Comparison of ENCODE assay signal across 23 mouse cellular contexts in the genomic region with DNA sequence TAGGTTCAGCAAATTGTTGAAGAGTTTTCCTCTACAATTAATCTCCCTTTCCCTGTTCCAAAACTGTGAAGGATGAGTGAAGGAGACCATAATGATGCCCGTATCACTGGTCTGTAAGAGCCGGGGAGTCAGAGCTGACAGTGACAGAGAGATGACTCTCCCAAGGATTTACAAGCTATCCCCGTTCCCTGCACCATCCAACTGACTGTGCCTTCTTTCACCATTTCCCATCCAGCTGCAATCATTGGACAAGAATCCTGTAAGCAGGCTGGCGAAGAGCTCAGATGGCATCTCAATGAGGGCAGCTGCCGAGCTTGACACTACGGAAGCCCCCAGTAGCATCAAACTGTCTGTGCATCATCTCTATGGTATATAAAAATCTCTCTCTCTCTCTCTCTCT.
A peak's percentile ranks its signal among the peaks of the same experiment; 100 is the strongest.
DNase-seq lines count a peak whose midpoint lies in the region; ATAC-seq and TF ChIP-seq lines count a peak whose summit lies in the region.
"Had no signal": no experiment of that assay in that cellular context is flagged by ENCODE, and none has a peak within 500 bp of the region (broad histone marks: within the 10 kb centered on the region; RNA-seq: fewer than 3 reads in every experiment).

No protein-coding gene starts in this region.

- intact Hi-C loops in gastrocnemius, postnatal 36 days (cut with DNase I) = no loop called here

- H3K4me3 ChIP-seq in forebrain, embryonic 16.5 days (replicated peaks; ENCODE audit: low read length) = no peak overlapping the region
- H3K4me3 ChIP-seq in forebrain, embryonic 15.5 days = no peak overlapping the region
- no peak overlapping the region for H3K4me3 ChIP-seq in hindbrain, embryonic 16.5 days (ENCODE audit: low read length)
- H3K4me3 ChIP-seq in hindbrain, embryonic 10.5 days = no peak overlapping the region
- H3K4me3 ChIP-seq in midbrain, postnatal 0 days (ENCODE audit: low read depth, low read length) = no peak overlapping the region
- H3K4me3 ChIP-seq in midbrain, embryonic 15.5 days = no peak overlapping the region
- no peak overlapping the region for H3K4me3 ChIP-seq in neural tube, embryonic 15.5 days (replicated peaks)
- H3K4me3 ChIP-seq: embryonic facial prominence, embryonic 13.5 days; forebrain, embryonic 13.5 days; heart, embryonic 13.5 days had no signal

- 0 out of 2 replicates have a peak, but pooled peaks have one; percentile 9 for ATAC-seq in forebrain, embryonic 16.5 days
- no peak for ATAC-seq in forebrain, embryonic 15.5 days (replicated peaks)
- peak; percentile 54; the same call in 1 of the 2 replicates for ATAC-seq in hindbrain, embryonic 16.5 days
- 0 out of 2 replicates have a peak, but pooled peaks have one; percentile 13 for ATAC-seq in midbrain, postnatal 0 days (ENCODE audit: low FRiP score)
- ATAC-seq in midbrain, embryonic 15.5 days (replicated peaks) = no peak
- peak; percentile 73 for ATAC-seq in neural tube, embryonic 15.5 days (ENCODE audit: low FRiP score)
- ATAC-seq: CD4-positive, CD25-positive, alpha-beta regulatory T cell, adult 4 months; forebrain, embryonic 13.5 days; inflammation-experienced regulatory T-cells, adult 6 months; intestine, postnatal 0 days had no signal

- DNase-seq in hindbrain, embryonic 10.5 days (ENCODE audit: low spot score) = no peak
- DNase-seq in midbrain, postnatal 0 days (ENCODE audit: low spot score) = peak; percentile 46
- DNase-seq in gastrocnemius, postnatal 36 days = no peak
- DNase-seq: adrenal gland, postnatal 10 days; B cell, adult 2 months; cerebellum, adult 18-20 months; cerebellum, adult 9-11 months; cerebellum, postnatal 36 days; gastrocnemius, postnatal 25 days; heart, adult 11 months; heart, postnatal 4 days had no signal

- no peak overlapping the region for H3K4me2 ChIP-seq in forebrain, embryonic 16.5 days (ENCODE audit: low read length)
- H3K4me2 ChIP-seq in forebrain, embryonic 15.5 days (replicated peaks) = no peak overlapping the region
- no peak overlapping the region for H3K4me2 ChIP-seq in hindbrain, embryonic 16.5 days (ENCODE audit: low read length)
- H3K4me2 ChIP-seq in midbrain, postnatal 0 days (ENCODE audit: low read depth, low read length, poor library complexity, severe bottlenecking) = no peak overlapping the region
- H3K4me2 ChIP-seq in midbrain, embryonic 15.5 days = no peak overlapping the region
- H3K4me2 ChIP-seq in neural tube, embryonic 15.5 days = peak overlapping the region; percentile 8; the same call in 1 of the 2 replicates
- H3K4me2 ChIP-seq: embryonic facial prominence, embryonic 13.5 days; forebrain, embryonic 13.5 days; heart, embryonic 13.5 days had no signal

- H3K9ac ChIP-seq in forebrain, embryonic 16.5 days (replicated peaks; ENCODE audit: low read depth, low read length) = no peak overlapping the region
- no peak overlapping the region for H3K9ac ChIP-seq in forebrain, embryonic 15.5 days (replicated peaks)
- no peak overlapping the region for H3K9ac ChIP-seq in hindbrain, embryonic 16.5 days (ENCODE audit: low read depth, low read length)
- no peak overlapping the region for H3K9ac ChIP-seq in midbrain, postnatal 0 days (replicated peaks; ENCODE audit: low read length, poor library complexity, severe bottlenecking)
- no peak overlapping the region for H3K9ac ChIP-seq in midbrain, embryonic 15.5 days
- H3K9ac ChIP-seq in neural tube, embryonic 15.5 days (replicated peaks) = no peak overlapping the region
- H3K9ac ChIP-seq: embryonic facial prominence, embryonic 13.5 days; forebrain, embryonic 13.5 days; heart, embryonic 13.5 days had no signal

- WGBS in forebrain, embryonic 16.5 days = 75% methylated on average over 6 of the region's 6 CpGs
- 67% methylated on average over 6 of the region's 6 CpGs for WGBS in forebrain, embryonic 15.5 days
- WGBS in hindbrain, embryonic 16.5 days = 62% methylated on average over 6 of the region's 6 CpGs
- WGBS in hindbrain, embryonic 10.5 days = 87% methylated on average over 6 of the region's 6 CpGs
- WGBS in midbrain, postnatal 0 days = 58% methylated on average over 6 of the region's 6 CpGs
- WGBS in midbrain, embryonic 15.5 days = 80% methylated on average over 6 of the region's 6 CpGs
- 37% methylated on average over 6 of the region's 6 CpGs for WGBS in neural tube, embryonic 15.5 days

- H3K27ac ChIP-seq in forebrain, embryonic 16.5 days (ENCODE audit: low read length) = no peak overlapping the region
- H3K27ac ChIP-seq in forebrain, embryonic 15.5 days (replicated peaks) = no peak overlapping the region
- H3K27ac ChIP-seq in hindbrain, embryonic 16.5 days (ENCODE audit: low read depth, low read length) = no peak overlapping the region
- no peak overlapping the region for H3K27ac ChIP-seq in hindbrain, embryonic 10.5 days
- no peak overlapping the region for H3K27ac ChIP-seq in midbrain, postnatal 0 days (ENCODE audit: low read depth, low read length)
- no peak overlapping the region for H3K27ac ChIP-seq in midbrain, embryonic 15.5 days
- H3K27ac ChIP-seq in neural tube, embryonic 15.5 days (replicated peaks) = no peak overlapping the region
- H3K27ac ChIP-seq: embryonic facial prominence, embryonic 13.5 days; forebrain, embryonic 13.5 days; heart, embryonic 13.5 days had no signal

- no peaks in the 10 kb centered on the region for H3K36me3 ChIP-seq in forebrain, embryonic 16.5 days (ENCODE audit: control insufficient read depth, insufficient read depth)
- H3K36me3 ChIP-seq in forebrain, embryonic 15.5 days = no peaks in the 10 kb centered on the region
- no peaks in the 10 kb centered on the region for H3K36me3 ChIP-seq in hindbrain, embryonic 16.5 days (ENCODE audit: control insufficient read depth, insufficient read depth, low read length)
- H3K36me3 ChIP-seq in hindbrain, embryonic 10.5 days = no peaks in the 10 kb centered on the region
- H3K36me3 ChIP-seq in midbrain, postnatal 0 days (ENCODE audit: insufficient read depth, low read length) = no peaks in the 10 kb centered on the region
- no peaks in the 10 kb centered on the region for H3K36me3 ChIP-seq in midbrain, embryonic 15.5 days (replicated peaks)
- no peaks in the 10 kb centered on the region for H3K36me3 ChIP-seq in neural tube, embryonic 15.5 days
- H3K36me3 ChIP-seq: embryonic facial prominence, embryonic 13.5 days; G1E; heart, embryonic 13.5 days had no signal

- H3K4me1 ChIP-seq in forebrain, embryonic 16.5 days (replicated peaks; ENCODE audit: control insufficient read depth, insufficient read depth, low read length) = peaks cover 17% of the 10 kb centered on the region
- peaks cover 16% of the 10 kb centered on the region for H3K4me1 ChIP-seq in forebrain, embryonic 15.5 days
- H3K4me1 ChIP-seq in hindbrain, embryonic 16.5 days (ENCODE audit: control insufficient read depth, insufficient read depth, low read depth, low read length) = peaks cover 3% of the 10 kb centered on the region
- H3K4me1 ChIP-seq in hindbrain, embryonic 10.5 days (replicated peaks) = peaks cover 20% of the 10 kb centered on the region
- 0 out of 2 replicates have a peak, but pooled peaks cover 8% of the 10 kb centered on the region for H3K4me1 ChIP-seq in midbrain, postnatal 0 days (ENCODE audit: insufficient read depth, low read length)
- 0 out of 2 replicates have a peak, but pooled peaks cover 9% of the 10 kb centered on the region for H3K4me1 ChIP-seq in midbrain, embryonic 15.5 days
- 0 out of 2 replicates have a peak, but pooled peaks cover 10% of the 10 kb centered on the region for H3K4me1 ChIP-seq in neural tube, embryonic 15.5 days
- H3K4me1 ChIP-seq: heart, embryonic 13.5 days had no signal

- TF ChIP-seq CTCF in midbrain, postnatal 0 days (IDR thresholded peaks at IDR 0.05) = no peak

- H3K9me3 ChIP-seq in forebrain, embryonic 16.5 days (ENCODE audit: control insufficient read depth, low read length) = no peaks in the 10 kb centered on the region
- no peaks in the 10 kb centered on the region for H3K9me3 ChIP-seq in forebrain, embryonic 15.5 days
- no peaks in the 10 kb centered on the region for H3K9me3 ChIP-seq in hindbrain, embryonic 16.5 days (ENCODE audit: control insufficient read depth, low read length)
- H3K9me3 ChIP-seq in hindbrain, embryonic 10.5 days = no peaks in the 10 kb centered on the region
- no peaks in the 10 kb centered on the region for H3K9me3 ChIP-seq in midbrain, postnatal 0 days (ENCODE audit: low read length)
- H3K9me3 ChIP-seq in midbrain, embryonic 15.5 days = no peaks in the 10 kb centered on the region
- H3K9me3 ChIP-seq in neural tube, embryonic 15.5 days (replicated peaks) = no peaks in the 10 kb centered on the region
- H3K9me3 ChIP-seq: embryonic facial prominence, embryonic 13.5 days; forebrain, embryonic 13.5 days; G1E; heart, embryonic 13.5 days had no signal

- no peaks in the 10 kb centered on the region for H3K27me3 ChIP-seq in forebrain, embryonic 16.5 days (replicated peaks; ENCODE audit: control insufficient read depth, insufficient read depth, low read length)
- no peaks in the 10 kb centered on the region for H3K27me3 ChIP-seq in forebrain, embryonic 15.5 days
- H3K27me3 ChIP-seq in hindbrain, embryonic 16.5 days (replicated peaks; ENCODE audit: control insufficient read depth, insufficient read depth, low read length) = no peaks in the 10 kb centered on the region
- H3K27me3 ChIP-seq in hindbrain, embryonic 10.5 days (ENCODE audit: insufficient read depth, poor library complexity, severe bottlenecking) = peaks cover 21% of the 10 kb centered on the region
- no peaks in the 10 kb centered on the region for H3K27me3 ChIP-seq in midbrain, postnatal 0 days (ENCODE audit: insufficient read depth, low read length)
- peaks cover 3% of the 10 kb centered on the region; the same call in 1 of the 2 replicates for H3K27me3 ChIP-seq in midbrain, embryonic 15.5 days (replicated peaks)
- 0 out of 2 replicates have a peak, but pooled peaks cover 3% of the 10 kb centered on the region for H3K27me3 ChIP-seq in neural tube, embryonic 15.5 days (replicated peaks)
- H3K27me3 ChIP-seq: forebrain, embryonic 13.5 days had no signal

Comparison
In these comparisons a context has a peak if more than half of its experiments do, and no peak if none do; other contexts are left out.
1. ATAC-seq: peak in forebrain, embryonic 16.5 days (single experiment), hindbrain, embryonic 16.5 days (single experiment), midbrain, postnatal 0 days (single experiment) and neural tube, embryonic 15.5 days (single experiment); none in forebrain, embryonic 15.5 days (single experiment) and midbrain, embryonic 15.5 days (single experiment).